Mouse (Mus musculus) lung, embryonic 15.5 days (tissue): ENCODE data around the gene Cog5. TPM values are rescaled to one million over a fixed set of nuclear protein-coding genes. Genes with fewer than 3 reads are reported as not detected.

ENCODE experiments used
- ATAC-seq: fragments of 200-750 bp; cut with Nextera tagmentation; 2 replicates; pipeline ENCODE4 v1.8.0; 2017; ENCODE audit warnings: moderate number of reproducible peaks, borderline replicate concordance; ENCODE audit not compliant: low FRiP score, low TSS enrichment; ENCODE audit errors: extremely low read depth
- H3K27ac ChIP-seq: fragments of 300-500 bp; sonication (generic); 2 replicates; pipeline ENCODE4 v1.5.1; 2015; ENCODE audit warnings: moderate library complexity, mild to moderate bottlenecking, inconsistent platforms
- H3K27me3 ChIP-seq: fragments of 300-500 bp; sonication (generic); 2 replicates; pipeline ENCODE4 v1.6.1; 2015; ENCODE audit warnings: inconsistent platforms
- H3K36me3 ChIP-seq: fragments of 300-500 bp; sonication (generic); 2 replicates; pipeline ENCODE4 v1.6.1; 2015; ENCODE audit warnings: inconsistent platforms
- H3K4me1 ChIP-seq: fragments of 300-500 bp; sonication (generic); 2 replicates; pipeline ENCODE4 v1.6.1; 2015; ENCODE audit warnings: inconsistent platforms
- H3K4me2 ChIP-seq: fragments of 300-500 bp; sonication (generic); 2 replicates; pipeline ENCODE4 v1.6.1; 2015; ENCODE audit warnings: inconsistent platforms, mild to moderate bottlenecking, moderate library complexity
- H3K4me3 ChIP-seq: fragments of 300-500 bp; sonication (generic); 2 replicates; pipeline ENCODE4 v1.5.1; 2015; ENCODE audit warnings: mild to moderate bottlenecking, inconsistent platforms
- H3K9ac ChIP-seq: fragments of 300-500 bp; sonication (generic); 2 replicates; pipeline ENCODE4 v1.6.1; 2015; ENCODE audit warnings: inconsistent platforms
- H3K9me3 ChIP-seq: fragments of 300-500 bp; sonication (generic); 2 replicates; pipeline ENCODE4 v1.6.1; 2016; ENCODE audit warnings: inconsistent platforms
- WGBS: fragments of 180-500 bp; shearing (Covaris S2); methylation state at CpG from one replicate; pipeline ENCODE4 v1.1.7; 2015; 5-methylcytosine and 5-hydroxymethylcytosine counted together
- polyA plus RNA-seq: library from polyadenylated mRNA; unstranded; fragments of >200 nt; fragmentation: Nextera tagmentation; extraction: Ambion mirVana; gene quantifications from 2 replicates; pipeline ENCODE4 v1.2.1, GENCODE M21; 2015

Gene Cog5
- polyA plus RNA-seq, 1 experiment from 2014 or later = 26.1 TPM

GRCm38 (mm10) chr12:31977613-31978195, 323.0 kb downstream of the Cog5 start:
- Histone ChIP-seq H3K27me3 (no peaks in the 10 kb centered on the region), H3K9me3 (no peaks in the 10 kb centered on the region), H3K9ac (no peak overlapping the region), H3K4me1 (no peaks in the 10 kb centered on the region), H3K4me2 (no peak overlapping the region), H3K4me3 (no peak overlapping the region), H3K36me3 (no peaks in the 10 kb centered on the region), H3K27ac (no peak overlapping the region)
- ATAC-seq = no peak
- WGBS = 66% methylated on average over 12 of the region's 12 CpGs

- no peaks in the 10 kb centered on the region for H3K27me3 ChIP-seq
- H3K9ac ChIP-seq = no peak overlapping the region
- WGBS = 60% methylated on average over 7 of the region's 7 CpGs
- H3K4me3 ChIP-seq = no peak overlapping the region
- no peak overlapping the region for H3K27ac ChIP-seq
- H3K9me3 ChIP-seq = no peaks in the 10 kb centered on the region
- no peaks in the 10 kb centered on the region for H3K4me1 ChIP-seq
- no peak overlapping the region for H3K4me2 ChIP-seq
- H3K36me3 ChIP-seq = no peaks in the 10 kb centered on the region
- no peak for ATAC-seq
Observed at GRCm38 (mm10) chr12:31983238-31983637, 328.6 kb downstream of the Cog5 start.

GRCm38 (mm10) chr12:31983769-31984168, 329.1 kb downstream of the Cog5 start:
- H3K4me2 ChIP-seq = no peak overlapping the region
- WGBS = 76% methylated on average over 6 of the region's 6 CpGs
- H3K27me3 ChIP-seq = no peaks in the 10 kb centered on the region
- no peak for ATAC-seq
- no peak overlapping the region for H3K27ac ChIP-seq
- H3K4me1 ChIP-seq = no peaks in the 10 kb centered on the region
- no peaks in the 10 kb centered on the region for H3K36me3 ChIP-seq
- H3K9me3 ChIP-seq = no peaks in the 10 kb centered on the region
- H3K9ac ChIP-seq = no peak overlapping the region
- no peak overlapping the region for H3K4me3 ChIP-seq

GRCm38 (mm10) chr12:31984206-31984605, 329.5 kb downstream of the Cog5 start:
- no peaks in the 10 kb centered on the region for H3K27me3 ChIP-seq
- H3K4me3 ChIP-seq = no peak overlapping the region
- no peak overlapping the region for H3K4me2 ChIP-seq
- H3K9me3 ChIP-seq = no peaks in the 10 kb centered on the region
- H3K27ac ChIP-seq = no peak overlapping the region
- 51% methylated on average over 2 of the region's 2 CpGs for WGBS
- no peaks in the 10 kb centered on the region for H3K4me1 ChIP-seq
- H3K9ac ChIP-seq = no peak overlapping the region
- no peaks in the 10 kb centered on the region for H3K36me3 ChIP-seq
- ATAC-seq = no peak

- H3K4me2 ChIP-seq = no peak overlapping the region
Observed at GRCm38 (mm10) chr12:31984664-31985063, 330.0 kb downstream of the Cog5 start.

GRCm38 (mm10) chr12:31985738-31986137, 331.1 kb downstream of the Cog5 start:
- Histone ChIP-seq H3K36me3 (no peaks in the 10 kb centered on the region), H3K27ac (no peak overlapping the region), H3K27me3 (no peaks in the 10 kb centered on the region), H3K9ac (no peak overlapping the region), H3K4me2 (no peak overlapping the region), H3K4me3 (no peak overlapping the region), H3K9me3 (no peaks in the 10 kb centered on the region), H3K4me1 (no peaks in the 10 kb centered on the region)
- WGBS = 93% methylated on average over 6 of the region's 6 CpGs
- no peak for ATAC-seq

More at GRCm38 (mm10) chr12:31984664-31985063, 330.0 kb downstream of the Cog5 start:
- Histone ChIP-seq H3K9me3 (no peaks in the 10 kb centered on the region), H3K27me3 (no peaks in the 10 kb centered on the region), H3K9ac (no peak overlapping the region), H3K27ac (no peak overlapping the region), H3K4me1 (no peaks in the 10 kb centered on the region), H3K4me3 (no peak overlapping the region), H3K36me3 (no peaks in the 10 kb centered on the region)
- ATAC-seq = no peak
- WGBS = 59% methylated on average over 12 of the region's 12 CpGs

GRCm38 (mm10) chr12:31986463-31986862, 331.8 kb downstream of the Cog5 start:
- Histone ChIP-seq H3K4me2 (no peak overlapping the region), H3K4me1 (no peaks in the 10 kb centered on the region), H3K27ac (no peak overlapping the region), H3K36me3 (no peaks in the 10 kb centered on the region), H3K27me3 (no peaks in the 10 kb centered on the region), H3K9me3 (no peaks in the 10 kb centered on the region), H3K4me3 (no peak overlapping the region), H3K9ac (no peak overlapping the region)
- ATAC-seq = no peak
- WGBS = 82% methylated on average over 2 of the region's 2 CpGs

Other genes with a start within 250 kb of the Cog5 start
- 10.4 and 12.0 TPM in 2 replicates for gene Cbll1, start 155.3 kb upstream of the Cog5 start, polyA plus RNA-seq
- not detected in 2 replicates for gene Slc26a4, start 94.9 kb upstream of the Cog5 start, polyA plus RNA-seq
- gene Bcap29, start 20.2 kb upstream of the Cog5 start, polyA plus RNA-seq = 29.2 and 34.0 TPM in 2 replicates
- 8.8 and 9.3 TPM in 2 replicates for gene Dus4l, start within 50 bp of the Cog5 start, polyA plus RNA-seq
- gene Gpr22, start 59.1 kb downstream of the Cog5 start, polyA plus RNA-seq = 0.34 and 0.79 TPM in 2 replicates